Mouse (Mus musculus): ENCODE measurements around the gene Sult1a1.

Sult1a1 gene

DNA sequence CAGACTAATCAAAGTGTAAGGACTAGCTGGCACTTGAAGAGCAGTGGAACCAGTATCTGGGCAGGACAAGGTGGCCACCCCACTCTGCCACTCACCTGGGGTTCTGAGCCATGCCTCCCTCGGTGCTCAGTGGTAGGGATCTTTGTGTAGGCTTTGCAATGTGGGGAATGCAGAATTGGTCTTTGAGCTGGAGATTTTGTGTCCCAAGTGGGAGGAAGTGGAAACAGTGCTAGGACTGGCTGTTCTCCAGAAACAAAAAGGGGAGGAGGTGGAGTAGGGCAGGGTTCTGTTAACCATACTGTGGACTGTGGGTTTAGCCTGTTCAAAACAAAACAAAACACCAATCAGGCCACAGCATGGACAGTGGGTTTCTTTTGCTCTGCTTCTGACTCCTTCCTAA is at the start of gene Sult1a1:
Gene Sult1a1 (minus strand): TSS at position 226 of the 400 bp plus-strand sequence.
- peak; percentile 92 for DNase-seq

GRCm38 (mm10) chr7:126725667-126726066 is 49.4 kb upstream of the Sult1a1 start:
- DNase-seq: peak; percentile 14

DNA sequence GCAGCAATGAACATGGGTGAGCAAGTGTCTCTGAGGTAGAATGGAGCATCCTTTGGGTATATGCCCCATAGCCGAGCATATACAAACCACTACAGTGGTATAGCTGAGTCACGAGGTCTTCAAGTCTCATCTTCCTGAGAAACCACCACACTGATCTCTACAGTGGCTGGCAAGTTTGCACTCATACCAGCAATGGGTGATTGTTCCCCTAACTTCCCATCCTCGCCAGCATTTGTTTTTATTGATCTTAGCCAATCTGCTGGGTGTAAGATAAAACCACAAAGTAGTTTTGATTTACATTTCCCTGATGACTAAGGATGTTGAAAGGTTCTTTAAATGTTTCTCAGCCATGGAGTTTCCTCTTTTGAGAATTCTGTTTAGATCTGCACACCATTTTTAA is 48.8 kb upstream of the Sult1a1 start:
- peak; percentile 12 for DNase-seq

- DNase-seq: no peak
Observed at GRCm38 (mm10) chr7:126721635-126722034, 45.4 kb upstream of the Sult1a1 start.

DNA sequence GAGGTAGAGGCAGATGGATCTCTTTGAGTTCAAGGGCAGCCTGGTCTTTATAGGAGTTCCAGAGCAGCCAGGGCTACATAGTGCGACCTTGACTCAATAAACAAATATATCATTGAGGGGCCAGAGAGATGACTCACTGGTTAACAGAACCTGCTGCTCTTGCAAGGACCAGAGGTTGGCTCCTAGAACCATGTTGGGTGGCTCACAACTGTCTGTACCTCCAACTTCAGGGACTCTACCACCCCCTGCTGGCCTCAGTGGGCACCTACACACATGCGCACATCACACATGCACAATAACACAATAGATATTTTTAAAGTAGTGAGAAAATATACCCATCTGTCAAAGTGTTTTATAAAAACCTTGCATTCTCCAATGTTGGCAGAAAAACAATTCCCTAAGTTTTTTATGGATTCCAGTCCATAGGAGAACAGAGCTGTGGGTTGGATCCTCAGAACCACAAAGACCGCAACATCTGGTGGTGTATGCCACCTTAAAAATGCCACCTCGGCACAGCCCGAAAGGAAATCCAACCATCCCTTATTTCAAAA is 42.6 kb upstream of the Sult1a1 start:
- DNase-seq: no peak

DNA sequence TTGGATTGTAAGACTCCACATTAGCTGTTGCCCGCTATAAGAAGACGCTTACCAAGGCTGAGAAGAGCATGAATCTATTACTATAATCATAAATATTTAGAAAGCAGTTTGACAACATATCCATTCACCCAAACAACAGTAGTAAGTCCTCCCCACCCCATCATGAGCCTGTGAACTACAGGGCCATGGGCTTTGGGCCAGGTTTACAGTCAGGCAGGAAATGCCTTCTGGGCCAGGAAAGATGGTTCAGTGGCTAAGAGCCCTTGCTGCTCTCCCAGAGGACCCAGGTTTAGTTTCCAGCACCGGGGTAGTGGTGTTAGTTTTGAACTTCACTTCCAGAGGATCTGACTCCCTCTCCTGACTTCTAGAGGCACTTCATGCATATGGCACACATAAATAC is 41.3 kb upstream of the Sult1a1 start:
- no peak for DNase-seq

DNA sequence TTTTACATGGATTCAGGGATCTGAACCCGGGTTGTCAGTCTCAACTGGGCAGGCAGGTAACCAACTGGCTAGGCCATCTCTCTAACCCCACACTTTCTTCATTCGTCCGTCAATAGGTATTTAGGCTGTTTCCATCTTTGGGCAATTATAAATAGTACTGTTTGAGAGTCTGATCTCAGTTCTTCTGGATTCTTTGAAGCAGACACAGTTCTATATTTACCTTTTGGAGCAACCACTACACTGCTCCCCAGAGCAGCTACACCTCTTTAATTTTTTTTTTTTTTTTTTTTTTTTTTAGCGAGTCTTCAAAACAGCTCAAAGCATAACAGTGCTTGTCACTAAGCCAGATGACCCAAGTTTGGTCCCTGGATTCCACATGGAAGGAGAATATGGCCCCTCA is 39.4 kb upstream of the Sult1a1 start:
- DNase-seq: no peak

DNA sequence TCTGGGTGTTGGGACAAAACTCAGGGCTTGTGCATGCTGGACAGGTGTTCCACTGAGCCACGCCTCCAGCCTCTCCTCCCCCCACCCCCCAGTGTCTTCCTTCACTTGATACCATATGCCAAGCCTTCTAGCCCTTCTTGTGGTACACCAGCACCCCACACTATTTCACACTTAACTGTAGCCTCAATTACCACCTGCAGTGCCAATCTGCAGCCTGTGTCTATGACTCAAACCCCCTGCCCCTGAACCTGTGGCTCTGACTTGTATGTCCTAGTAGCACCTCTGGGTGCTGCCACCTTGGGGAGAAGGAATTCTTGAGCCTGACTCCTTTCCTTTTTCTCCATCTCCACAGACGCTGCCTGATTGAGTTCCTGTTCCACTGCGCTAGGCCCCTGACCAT is 35.7 kb upstream of the Sult1a1 start:
- no peak for DNase-seq

- DNase-seq: no peak
Observed at GRCm38 (mm10) chr7:126710266-126710665, 34.0 kb upstream of the Sult1a1 start.

- DNase-seq: no peak
Observed at GRCm38 (mm10) chr7:126708175-126708952, 32.1 kb upstream of the Sult1a1 start.

- peak; percentile 53 for DNase-seq
Observed at GRCm38 (mm10) chr7:126707442-126708174, 31.4 kb upstream of the Sult1a1 start, which contains the start of gene Coro1a. Coro1a (minus strand) TSS chr7:126707787.

DNA sequence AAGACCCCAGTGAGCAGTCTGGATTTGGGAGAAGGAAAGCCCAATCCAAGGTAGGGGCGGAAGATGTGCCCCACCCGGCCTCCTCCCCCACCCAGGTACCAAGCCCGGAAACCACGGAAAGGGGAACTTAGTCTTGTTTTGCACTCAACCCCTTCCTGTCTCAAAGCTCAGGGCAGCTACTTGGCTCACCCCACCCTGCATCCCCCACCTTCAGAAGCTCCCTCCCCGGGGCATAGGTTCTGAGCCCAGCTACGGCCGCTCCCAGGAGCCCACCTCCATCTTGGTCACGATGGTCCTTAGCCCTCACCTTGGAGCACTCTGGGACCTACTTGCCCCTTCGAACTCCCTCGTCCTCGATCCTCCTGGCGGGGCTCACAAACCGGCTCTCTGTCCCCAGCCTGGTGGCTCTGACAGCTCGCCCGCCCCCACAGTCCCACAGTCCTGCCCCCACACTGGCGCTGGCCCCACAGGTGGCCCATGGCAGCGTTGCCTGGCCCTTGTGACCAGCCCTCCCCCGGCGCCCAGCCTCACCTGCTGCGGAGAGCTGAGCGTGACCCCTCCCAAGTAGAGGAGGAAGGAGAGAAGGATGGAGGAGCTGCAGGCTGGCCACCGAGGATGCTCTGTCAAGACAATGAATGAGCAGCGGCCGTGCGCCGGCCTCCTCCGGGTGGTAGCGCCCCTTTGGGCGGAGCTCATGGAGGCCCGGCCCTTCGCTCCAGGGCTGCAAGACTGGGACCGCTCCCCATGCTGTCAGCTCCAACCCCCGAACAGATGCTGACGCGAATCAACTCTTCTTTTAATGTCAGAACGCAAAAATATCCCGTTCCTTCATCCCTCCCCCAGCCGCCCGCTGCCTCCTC is 28.1 kb upstream of the Sult1a1 start:
- peak; percentile 88 for DNase-seq

GRCm38 (mm10) chr7:126703757-126704077 is 27.5 kb upstream of the Sult1a1 start:
- DNase-seq: no peak

DNA sequence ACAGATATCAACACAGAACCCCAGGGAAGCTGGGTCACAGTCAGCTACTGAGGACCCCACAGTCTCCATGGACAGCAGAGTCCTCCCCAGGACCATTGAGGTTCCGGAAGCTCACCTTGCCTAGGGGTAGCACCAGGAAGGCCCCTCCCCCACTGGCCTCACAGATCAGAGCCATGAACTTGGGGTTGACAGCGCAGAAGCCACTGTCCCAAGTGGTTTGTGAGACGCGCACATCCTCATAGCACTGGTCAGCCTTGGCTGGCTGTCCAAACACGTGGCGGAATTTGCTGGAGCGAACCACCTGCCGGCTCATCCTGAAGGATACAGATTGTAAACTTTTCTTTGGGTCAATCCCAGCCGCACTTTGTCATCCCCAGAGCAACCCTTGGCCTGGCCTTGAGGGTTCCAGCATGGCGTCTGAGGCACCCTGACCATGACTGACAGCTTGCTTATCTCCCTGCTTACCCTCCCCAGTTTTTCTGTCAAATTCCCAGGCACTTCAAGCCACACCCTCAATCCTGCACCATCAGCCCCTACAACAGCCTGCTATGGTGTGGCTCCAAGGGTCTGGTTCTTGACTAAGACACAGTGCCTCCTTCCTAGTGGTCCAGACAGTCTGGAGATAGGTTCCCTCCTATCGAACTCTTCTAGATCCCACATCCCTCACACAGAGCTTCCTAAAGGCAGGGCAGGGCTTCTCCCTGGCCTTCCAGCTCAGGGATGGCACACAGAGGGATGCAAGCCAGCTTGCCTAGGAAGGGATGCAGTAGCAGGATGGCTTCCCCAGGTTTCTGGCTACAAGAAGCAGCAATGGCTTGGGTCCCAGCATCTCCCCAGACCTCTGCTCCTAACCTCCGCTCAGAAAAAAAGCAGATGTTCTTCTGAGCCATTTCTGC is 26.9 kb upstream of the Sult1a1 start:
- no peak for DNase-seq

GRCm38 (mm10) chr7:126702358-126702757 is 26.1 kb upstream of the Sult1a1 start:
- peak; percentile 67 for DNase-seq

- DNase-seq: no peak
Observed at GRCm38 (mm10) chr7:126701559-126702357, 25.5 kb upstream of the Sult1a1 start.

GRCm38 (mm10) chr7:126701070-126701469 is 24.8 kb upstream of the Sult1a1 start:
- DNase-seq: peak; percentile 96

- DNase-seq: no peak
Observed at GRCm38 (mm10) chr7:126700063-126701015, 24.1 kb upstream of the Sult1a1 start.

DNA sequence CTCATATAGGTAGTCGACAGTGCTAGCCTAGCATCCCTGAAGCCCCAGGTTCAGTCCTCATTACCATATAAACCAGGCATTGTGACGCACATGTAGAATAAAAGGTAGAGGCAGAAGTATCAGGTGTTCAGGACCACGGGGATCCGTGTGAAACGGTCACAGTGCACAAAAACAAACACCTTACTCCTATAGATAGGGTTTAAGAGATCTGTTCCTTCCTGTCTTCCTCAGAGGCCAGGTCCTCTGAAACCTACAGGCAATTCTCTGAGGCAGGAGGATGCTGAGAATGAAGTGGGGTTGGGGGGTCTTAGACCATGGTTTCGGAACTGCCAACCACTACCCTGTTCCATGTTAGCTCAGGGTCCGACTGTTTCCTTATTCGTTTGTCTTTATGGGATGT is 21.6 kb upstream of the Sult1a1 start:
- no peak for DNase-seq

DNA sequence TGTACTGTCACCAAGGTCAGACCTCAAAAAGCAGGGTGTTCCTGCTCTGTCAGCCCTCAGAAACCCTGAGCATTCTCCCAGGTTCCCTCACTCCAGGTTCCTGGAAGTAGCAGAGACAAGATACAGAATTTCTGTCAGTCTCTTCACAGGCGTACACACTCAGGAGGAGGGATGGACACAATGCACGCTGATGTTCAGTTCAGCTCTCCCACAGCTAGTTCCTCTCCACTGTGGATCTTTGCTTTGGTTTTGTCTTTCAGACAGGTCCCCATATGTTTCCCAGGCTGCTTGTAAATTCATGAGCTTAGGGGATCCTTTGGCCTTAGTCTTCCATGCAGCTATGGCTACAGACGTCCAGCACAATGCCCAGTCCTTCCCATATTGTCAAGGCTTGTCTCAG is 20.7 kb upstream of the Sult1a1 start:
- DNase-seq: no peak
